Mouse (Mus musculus) lung, adult 2 months (tissue): ENCODE measurements around the gene H2-M10.5. TPM values are rescaled to one million over a fixed set of nuclear protein-coding genes. Genes with fewer than 3 reads are reported as not detected.
"Not testable (repeated sequence)": the region's sequence is repeated elsewhere in the genome, so short reads cannot be mapped to it uniquely, and the experiment has no call there.

Experiments used
- DNase-seq: peaks from one replicate; pipeline ENCODE4 v3.0.0; 2022
- H3K4me1 ChIP-seq: fragments of 200-500 bp; 2 replicates; pipeline ENCODE4 v1.6.1; 2011; ENCODE audit warnings: low read length; ENCODE audit not compliant: control insufficient read depth, insufficient read depth
- H3K4me3 ChIP-seq: fragments of 200-500 bp; replicated peaks from 2 replicates; pipeline ENCODE3; 2011; ENCODE audit warnings: low read depth, mild to moderate bottlenecking, control low read depth, low read length; ENCODE audit errors: extremely low read depth
- CTCF ChIP-seq: fragments of 200-500 bp; IDR thresholded peaks from 2 replicates; pipeline ENCODE4 v1.5.1; 2011; ENCODE audit warnings: mild to moderate bottlenecking, low read length, control low read depth; ENCODE audit not compliant: insufficient read depth
- POLR2A ChIP-seq: fragments of 200-500 bp; IDR thresholded peaks from 2 replicates; pipeline ENCODE4 v1.6.1; 2011; ENCODE audit warnings: low read depth, mild to moderate bottlenecking, control low read depth, low read length, borderline replicate concordance; ENCODE audit errors: extremely low read depth
- WGBS: fragments of 180-500 bp; shearing (Covaris S2); methylation state at CpG from one replicate; pipeline ENCODE4 v1.1.7; 2018; 5-methylcytosine and 5-hydroxymethylcytosine counted together
- polyA plus RNA-seq: library from polyadenylated mRNA; depleted of rRNA; stranded (reverse); fragments of >200 nt; gene quantifications from 2 replicates; pipeline ENCODE4 v1.2.3, GENCODE M21; 2012; rRNA removed

H2-M10.5 gene
- polyA plus RNA-seq: not detected in 2 replicates

DNA sequence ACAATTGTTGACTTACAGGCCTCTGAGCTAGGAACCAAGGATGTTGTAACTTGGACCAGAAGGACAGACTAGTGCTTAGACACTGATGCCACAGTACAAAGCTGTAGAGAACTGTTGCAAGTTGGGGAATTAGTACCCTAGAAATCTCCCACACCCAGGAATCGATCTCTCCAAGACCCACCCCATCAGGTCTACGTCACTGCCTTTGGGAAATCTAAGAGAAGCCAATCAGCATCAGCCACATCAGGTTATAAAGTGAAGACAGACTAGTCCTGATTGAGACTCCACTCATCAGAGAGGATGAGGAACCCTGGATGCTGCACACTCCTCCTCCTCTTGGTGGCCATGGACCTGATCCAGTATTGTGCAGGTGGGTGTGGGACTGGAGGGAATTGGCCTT, at the start of gene H2-M10.5:
H2-M10.5 (plus strand) TSS at position 301 of the 400 bp plus-strand sequence.
- not testable (repeated sequence) for DNase-seq, H3K4me3 ChIP-seq, H3K4me1 ChIP-seq
- WGBS: 80% methylated on average over 2 of the region's 2 CpGs

DNA sequence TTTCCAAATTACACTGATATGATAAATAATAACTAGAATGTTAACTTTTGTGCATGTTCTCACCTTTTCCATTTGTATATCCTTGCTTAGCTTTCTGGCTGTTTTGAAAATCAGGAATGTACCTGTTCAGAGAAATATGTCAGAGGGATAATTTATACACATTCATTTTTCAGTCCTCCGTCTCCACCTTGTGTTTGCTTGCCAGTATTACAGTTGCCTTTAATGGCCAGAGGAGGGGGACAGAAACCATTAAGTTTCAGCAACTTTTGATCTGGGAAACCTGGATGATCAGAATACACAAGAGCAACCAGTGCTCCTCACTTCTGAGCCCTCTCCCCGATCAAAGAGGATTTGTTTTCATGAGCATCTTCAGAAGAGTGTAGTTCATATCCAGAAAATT, 46.7 kb upstream of the H2-M10.5 start:
- no peak for TF ChIP-seq POLR2A
- TF ChIP-seq CTCF: no peak
- no peaks in the 10 kb centered on the region for H3K4me1 ChIP-seq
- DNase-seq: no peak
- H3K4me3 ChIP-seq: no peak overlapping the region
- 14% methylated on average over 2 of the region's 2 CpGs for WGBS

DNA sequence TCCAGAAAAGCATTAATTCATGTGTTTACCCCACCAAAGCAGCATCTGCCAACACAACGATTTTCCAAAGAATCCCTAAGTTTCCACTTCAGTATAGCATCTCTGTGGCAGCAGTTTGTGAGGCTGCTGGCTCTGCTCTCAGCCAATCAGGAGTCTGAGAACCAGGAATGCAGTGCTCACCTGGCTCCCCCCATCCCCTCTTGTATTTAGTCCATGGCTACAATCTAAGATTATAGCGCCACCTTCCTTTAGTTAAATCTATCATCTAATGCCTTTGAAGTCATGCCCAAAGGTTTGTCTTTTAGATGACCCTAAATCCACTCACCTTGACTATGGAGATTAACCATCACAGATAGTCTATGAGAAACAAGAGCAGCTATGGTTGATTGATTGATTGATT, 8.9 kb upstream of the H2-M10.5 start:
- no peak for DNase-seq
- H3K4me3 ChIP-seq: no peak overlapping the region
- WGBS: 49% methylated on average over 2 of the region's 2 CpGs
- TF ChIP-seq POLR2A: no peak
- TF ChIP-seq CTCF: no peak
- no peaks in the 10 kb centered on the region for H3K4me1 ChIP-seq

DNA sequence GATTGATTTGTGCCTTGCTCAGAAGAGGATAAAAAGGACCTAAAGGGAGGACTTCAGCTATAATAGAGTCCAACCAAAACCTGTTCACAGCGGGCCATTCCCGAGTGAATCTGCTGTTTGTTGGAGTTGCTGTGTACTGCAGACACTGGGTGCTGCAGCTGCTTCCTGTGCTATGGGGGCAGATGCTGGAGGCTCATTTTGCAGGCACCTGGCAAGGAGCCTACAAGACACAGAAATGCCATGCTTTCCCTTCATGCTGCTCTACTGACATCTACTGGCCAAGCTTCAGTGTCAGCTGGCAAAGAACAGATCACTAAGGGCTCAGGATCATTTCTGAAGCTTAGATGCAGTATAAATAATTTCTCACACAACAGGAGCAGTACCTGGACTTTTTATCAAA, 8.5 kb upstream of the H2-M10.5 start:
- WGBS: 18% methylated on average over 2 of the region's 2 CpGs
- not testable (repeated sequence) for H3K4me1 ChIP-seq, H3K4me3 ChIP-seq, DNase-seq

DNA sequence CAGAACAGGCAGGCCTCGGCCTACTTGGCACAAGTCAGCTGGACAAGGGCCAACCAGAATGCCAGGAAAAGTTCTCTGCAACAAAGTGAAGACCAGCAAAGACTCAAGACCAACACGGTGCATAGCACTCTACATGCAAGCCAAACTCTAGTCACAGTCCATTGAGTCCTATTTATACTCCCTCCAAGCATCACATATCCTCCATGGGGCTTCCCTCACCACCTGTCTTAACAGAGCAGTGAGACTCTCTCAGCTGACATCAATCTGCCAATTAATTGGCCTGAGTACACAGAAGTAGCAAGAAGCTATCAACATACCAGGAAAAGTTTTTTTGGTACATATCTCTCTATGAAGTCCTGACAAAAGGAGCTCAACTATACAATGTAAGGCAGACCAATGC, 7.3 kb upstream of the H2-M10.5 start:
- not testable (repeated sequence) for DNase-seq, H3K4me3 ChIP-seq, H3K4me1 ChIP-seq
- 39% methylated on average over 2 of the region's 2 CpGs for WGBS

DNA sequence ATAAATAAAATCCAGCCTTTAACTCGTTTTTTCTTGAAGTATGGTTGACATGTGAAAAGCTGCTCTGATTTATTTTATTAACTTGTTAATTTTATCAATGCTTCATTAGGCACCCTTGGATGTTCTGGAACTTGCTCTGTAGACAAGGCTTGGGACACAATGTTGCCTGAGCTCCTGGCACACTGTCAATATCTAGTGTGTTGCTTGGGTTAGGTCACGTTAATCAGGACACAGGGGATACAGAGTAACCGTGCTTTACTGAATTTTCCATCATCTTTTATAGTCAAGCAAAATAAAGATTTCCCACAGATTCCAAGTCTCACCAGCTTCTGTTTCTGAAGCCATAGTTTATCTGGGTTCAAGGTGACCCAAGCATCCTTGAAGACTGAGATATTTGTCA, 8.8 kb downstream of the H2-M10.5 start:
- WGBS: 52% methylated on average over 3 of the region's 3 CpGs
- DNase-seq: no peak
- no peaks in the 10 kb centered on the region for H3K4me1 ChIP-seq
- no peak for TF ChIP-seq CTCF
- TF ChIP-seq POLR2A: no peak
- H3K4me3 ChIP-seq: no peak overlapping the region

DNA sequence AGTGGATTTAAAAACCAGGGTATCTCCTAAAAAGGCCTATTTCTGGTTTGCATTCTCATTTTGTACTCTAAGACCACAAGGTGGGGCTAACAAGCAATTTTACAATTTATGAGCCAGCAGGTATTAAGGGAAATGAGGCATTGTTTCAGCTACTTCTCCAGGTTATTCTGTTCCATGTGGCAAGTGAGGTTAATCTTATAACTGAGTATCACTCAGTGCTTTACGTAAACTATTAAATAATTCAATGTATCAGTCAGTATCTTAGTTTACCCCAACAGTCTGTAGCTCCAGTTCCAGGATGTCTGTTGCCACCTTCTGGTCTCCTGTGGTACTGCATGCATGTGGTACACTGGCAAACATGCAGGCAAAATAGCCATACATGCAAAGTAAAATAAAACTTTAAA, 13.8 kb downstream of the H2-M10.5 start:
- DNase-seq: peak; percentile 18

DNA sequence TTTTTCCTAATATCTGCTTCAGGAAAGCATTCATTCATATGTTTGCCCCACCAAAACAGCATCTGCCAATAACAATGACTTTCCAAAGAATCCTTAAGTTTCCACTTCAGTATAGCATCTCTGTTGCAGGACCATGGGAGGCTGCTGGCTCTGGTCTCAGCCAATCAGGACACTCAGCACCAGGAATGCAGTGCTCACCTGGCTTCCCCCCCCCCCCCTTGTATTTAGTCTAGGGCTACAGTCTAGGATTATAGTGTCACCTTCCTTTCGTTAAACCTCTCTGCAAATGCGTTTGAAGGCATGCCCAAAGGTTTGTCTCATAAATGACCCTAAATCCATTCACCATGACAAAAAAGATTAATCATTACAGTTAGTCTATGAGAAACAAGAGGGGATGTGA, 15.6 kb downstream of the H2-M10.5 start:
- 76% methylated on average over 2 of the region's 2 CpGs for WGBS

More for the DNA sequence above, 13.8 kb downstream of the H2-M10.5 start:
- TF ChIP-seq CTCF: peak; percentile 31; the same call in 1 of the 2 replicates
- WGBS: 30% methylated on average over 1 of the region's 1 CpGs
- not testable (repeated sequence) for H3K4me3 ChIP-seq, H3K4me1 ChIP-seq

DNA sequence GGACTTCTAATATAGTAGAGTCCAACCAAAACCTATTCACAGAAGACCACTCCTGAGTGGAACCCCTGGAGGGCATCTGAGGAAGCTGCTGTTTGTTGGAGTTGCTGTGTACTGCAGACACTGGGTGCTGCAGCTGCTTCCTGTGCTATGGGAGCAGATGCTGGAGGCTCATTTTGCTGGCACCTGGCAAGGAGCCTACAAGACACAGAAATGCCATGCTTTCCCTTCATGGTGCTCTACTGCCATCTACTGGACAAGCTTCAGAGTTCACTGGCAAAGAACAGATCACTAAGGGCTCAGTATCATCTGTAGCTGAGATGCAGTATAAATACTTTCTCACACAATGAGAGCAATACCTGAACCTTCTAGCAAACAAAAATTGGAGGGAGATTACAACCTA, 16.1 kb downstream of the H2-M10.5 start:
- peak; percentile 28 for DNase-seq

More for the DNA sequence above, 15.6 kb downstream of the H2-M10.5 start:
- Histone ChIP-seq H3K4me1 (no peaks in the 10 kb centered on the region), H3K4me3 (no peak overlapping the region)
- DNase-seq: no peak
- no peak for TF ChIP-seq CTCF
- TF ChIP-seq POLR2A: no peak

DNA sequence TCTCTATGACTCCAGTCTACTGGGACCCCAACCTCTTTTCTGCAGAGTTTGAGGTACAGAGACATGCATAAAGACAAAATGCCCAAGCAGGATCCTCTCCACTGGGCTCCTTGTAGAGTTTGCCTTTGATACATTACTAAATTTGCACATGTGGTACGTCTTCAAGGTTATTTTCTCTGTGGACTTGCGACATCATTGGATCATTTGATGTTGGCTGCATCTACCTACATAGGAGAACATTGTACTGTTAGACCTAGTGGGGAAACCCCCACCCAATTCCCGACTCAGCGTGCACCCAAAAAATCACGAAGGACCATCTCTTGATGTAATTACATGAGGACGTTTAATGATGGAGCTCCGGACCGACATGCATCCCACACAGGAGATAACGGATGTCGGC, 26.8 kb downstream of the H2-M10.5 start:
- no peak overlapping the region for H3K4me3 ChIP-seq
- no peak for TF ChIP-seq POLR2A
- TF ChIP-seq CTCF: no peak
- 71% methylated on average over 10 of the region's 10 CpGs for WGBS
- no peaks in the 10 kb centered on the region for H3K4me1 ChIP-seq
- DNase-seq: no peak

More for the DNA sequence above, 16.1 kb downstream of the H2-M10.5 start:
- H3K4me1 ChIP-seq, H3K4me3 ChIP-seq: not testable (repeated sequence)
- peak; percentile 46 for TF ChIP-seq CTCF

DNA sequence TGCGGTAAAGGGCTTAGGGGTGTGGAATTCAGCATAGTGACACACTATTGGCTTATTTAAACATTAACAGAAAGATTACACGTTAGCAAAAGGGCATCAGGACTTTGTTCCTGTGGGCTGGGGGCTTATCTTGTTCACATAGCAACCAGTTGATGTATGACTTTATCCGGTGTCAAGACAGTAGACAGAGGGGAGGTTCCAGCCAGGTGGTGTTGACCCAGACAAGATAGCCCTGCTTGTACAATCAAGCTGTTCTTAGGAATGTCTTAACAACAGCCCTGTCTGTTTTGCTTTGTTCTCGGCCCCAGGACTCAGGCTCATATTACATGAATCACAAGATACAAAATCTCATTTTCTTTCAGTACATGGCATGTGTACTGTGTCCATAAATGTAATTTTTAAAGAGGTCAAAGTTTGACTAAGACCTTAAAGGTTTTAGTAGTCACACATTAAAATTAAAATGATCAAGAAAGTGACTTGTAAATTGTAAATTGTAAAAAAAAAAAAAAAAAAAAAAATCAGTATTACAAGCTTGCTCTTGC, 27.3 kb downstream of the H2-M10.5 start:
- WGBS: 21% methylated on average over 4 of the region's 4 CpGs
- H3K4me3 ChIP-seq, H3K4me1 ChIP-seq, DNase-seq: not testable (repeated sequence)
